Mouse (Mus musculus) liver, postnatal 0 days (tissue): ENCODE data around the gene Bco2.

Source experiments
- CTCF ChIP-seq: sonication (generic); IDR thresholded peaks from 2 replicates; pipeline ENCODE4 v1.5.1; 2016; ENCODE audit warnings: antibody characterized with exemption, low read depth
- EP300 ChIP-seq: IDR thresholded peaks from 2 replicates; pipeline ENCODE4 v1.6.1; 2016; ENCODE audit warnings: antibody characterized with exemption, low read depth, mild to moderate bottlenecking

- TF ChIP-seq CTCF = no peak
- TF ChIP-seq EP300 = no peak
Observed at GRCm38 (mm10) chr9:50536603-50537135, 18.3 kb downstream of the Bco2 start.
